Mouse (Mus musculus): Measurements from ENCODE around the gene Try5. TPM values are rescaled to one million over a fixed set of nuclear protein-coding genes. Genes with fewer than 3 reads are reported as not detected.

Try5 gene
- polyA plus RNA-seq (2017; shearing (Covaris generic)), result 1 to 10 TPM in 1 of 2 experiments, under 1 TPM in 1; 0.55 to 1.3 TPM

DNA sequence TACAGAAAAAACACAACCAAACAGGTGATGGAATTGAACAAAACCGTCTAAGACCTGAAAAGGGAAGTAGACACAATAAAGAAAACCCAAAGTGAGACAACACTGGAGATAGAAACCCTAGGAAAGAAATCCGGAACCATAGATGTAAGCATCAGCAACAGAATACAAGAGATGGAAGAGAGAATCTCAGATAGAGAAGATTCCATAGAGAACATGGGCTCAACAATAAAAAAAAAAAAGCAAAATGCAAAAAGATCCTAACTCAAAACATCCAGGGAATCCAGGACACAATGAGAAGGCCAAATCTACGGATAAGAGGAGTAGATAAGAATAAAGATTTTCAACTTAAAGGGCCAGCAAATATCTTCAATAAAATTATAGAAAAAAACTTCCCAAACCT is at the start of gene Try5:
Try5 (minus strand) TSS at position 101 of the 400 bp plus-strand sequence.

DNA sequence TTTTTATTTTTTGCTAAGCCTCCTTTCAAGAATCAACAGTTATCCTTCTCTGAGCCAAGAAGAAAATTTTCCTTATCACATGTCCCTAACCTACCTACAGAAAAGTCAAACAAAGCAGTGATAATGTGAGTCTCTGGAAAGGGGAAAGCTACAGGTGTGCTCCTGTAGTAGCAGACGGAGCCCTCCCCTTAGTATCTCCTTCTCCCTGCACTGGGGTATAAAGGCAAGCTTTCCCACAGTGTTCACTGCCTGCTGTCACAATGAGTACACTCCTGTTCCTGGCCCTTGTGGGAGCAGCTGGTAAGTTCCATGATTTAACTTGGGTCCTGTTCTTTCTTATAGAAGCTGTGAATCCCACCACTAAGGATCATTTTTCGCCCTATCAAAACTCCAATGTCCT is 37.3 kb upstream of the Try5 start, which contains the start of gene Try10:
Try10 (plus strand) TSS at position 174 of the 400 bp plus-strand sequence.

DNA sequence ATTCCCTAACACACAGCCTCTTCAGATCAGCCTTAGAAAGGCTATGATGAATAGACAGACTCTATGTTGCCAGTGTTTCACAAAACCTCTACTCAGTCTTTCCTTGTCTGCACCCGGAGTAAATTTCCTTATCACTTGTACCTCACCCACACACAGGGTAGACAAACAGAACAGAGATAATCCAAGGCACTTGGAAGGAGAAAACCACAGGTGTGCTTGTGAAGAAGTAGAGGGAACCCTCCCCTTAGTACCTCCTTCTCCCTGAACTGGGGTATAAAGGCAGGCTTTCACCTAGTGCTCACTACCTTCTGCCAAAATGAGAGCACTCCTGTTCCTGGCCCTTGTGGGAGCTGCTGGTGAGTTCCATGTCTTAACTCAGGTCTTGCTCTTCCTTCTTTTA is 14.7 kb downstream of the Try5 start, which contains the start of gene Try4:
Try4 (plus strand) TSS at position 301 of the 400 bp plus-strand sequence.

Other genes with a start within 250 kb of the Try5 start
- under 1 TPM in 1 of 2 experiments, not detected in 1; 0.64 TPM for gene Try4, start 14.6 kb downstream of the Try5 start, polyA plus RNA-seq (2017; shearing (Covaris generic))
- not detected for gene Try10, start 37.3 kb upstream of the Try5 start, polyA plus RNA-seq (2017; shearing (Covaris generic))
- not detected for gene Prss3, start 60.8 kb upstream of the Try5 start, polyA plus RNA-seq (2017; shearing (Covaris generic))
- not detected for gene Gm5771, start 75.5 kb upstream of the Try5 start, polyA plus RNA-seq (2017; shearing (Covaris generic))
- gene Gm10334, start 129.3 kb upstream of the Try5 start, polyA plus RNA-seq (2017; shearing (Covaris generic)), result not detected
- gene Prss1, start 142.1 kb upstream of the Try5 start, polyA plus RNA-seq (2017; shearing (Covaris generic)), result not detected
- 1 to 10 TPM in 1 of 2 experiments, under 1 TPM in 1; 0.50 to 1.6 TPM for gene Prss2, start 204.9 kb upstream of the Try5 start, polyA plus RNA-seq (2017; shearing (Covaris generic))

All from activated CD4-positive, CD25-positive, alpha-beta regulatory T cell (primary cell).